Mouse (Mus musculus) CH12.LX (cell line): Measurements from ENCODE around the gene Nr1i3. TPM values are rescaled to one million over a fixed set of nuclear protein-coding genes. Genes with fewer than 3 reads are reported as not detected.

Source experiments
- DNase-seq: peaks from one replicate; pipeline ENCODE4 v3.0.0-alpha.2; 2013; ENCODE audit errors: extremely low read depth
- H3K27ac ChIP-seq: 2 replicates; pipeline ENCODE4 v1.5.1; 2012; ENCODE audit warnings: low read depth, mild to moderate bottlenecking, control low read depth, moderate library complexity; ENCODE audit not compliant: insufficient read depth
- H3K27me3 ChIP-seq: replicated peaks from 2 replicates; pipeline ENCODE3; 2012; ENCODE audit warnings: inconsistent platforms
- H3K36me3 ChIP-seq, 2 experiments: replicated peaks in 1 of 2; 2 replicates each; pipeline versions ENCODE3 to v1.6.1; 2012; ENCODE audit warnings: inconsistent platforms in 1 of 2, low read length in 1 of 2, mild to moderate bottlenecking in 1 of 2, mixed read lengths in 1 of 2, moderate library complexity in 1 of 2; ENCODE audit not compliant: control insufficient read depth in 1 of 2, insufficient read depth in 1 of 2
- H3K4me1 ChIP-seq, 2 experiments: 2 replicates each; pipeline ENCODE4 v1.6.1; 2012; ENCODE audit warnings: inconsistent platforms in 1 of 2, moderate library complexity in 1 of 2; ENCODE audit not compliant: insufficient read depth in 2 of 2, control insufficient read depth in 1 of 2
- H3K4me2 ChIP-seq: 2 replicates; pipeline ENCODE4 v1.6.1; 2012; ENCODE audit warnings: low read depth, mild to moderate bottlenecking, control low read depth; ENCODE audit not compliant: poor library complexity, insufficient read depth, severe bottlenecking
- H3K4me3 ChIP-seq, 3 experiments: fragments of 150-350 bp in 1 of 3; sonication (generic) in 1 of 3; replicated peaks in 1 of 3; 2 replicates each; pipeline versions ENCODE3 to v1.5.1; 2011 to 2012; ENCODE audit warnings: low read depth in 2 of 3, low read length in 2 of 3, mild to moderate bottlenecking in 2 of 3, moderate library complexity in 2 of 3, control low read depth in 1 of 3, improper control_type of control experiment in 1 of 3, inconsistent platforms in 1 of 3, mixed read lengths in 1 of 3; ENCODE audit not compliant: poor library complexity in 1 of 3
- H3K79me2 ChIP-seq: replicated peaks from 2 replicates; pipeline ENCODE4 v1.6.1; 2012; ENCODE audit warnings: mild to moderate bottlenecking, moderate library complexity; ENCODE audit not compliant: control insufficient read depth, poor library complexity, insufficient read depth, severe bottlenecking; ENCODE audit errors: extremely low read depth
- H3K9ac ChIP-seq: 2 replicates; pipeline ENCODE4 v1.6.1; 2012; ENCODE audit warnings: low read depth, mild to moderate bottlenecking, control low read depth, moderate library complexity; ENCODE audit not compliant: insufficient read depth
- H3K9me3 ChIP-seq: replicated peaks from 2 replicates; pipeline ENCODE3; 2012; ENCODE audit warnings: low read length, inconsistent platforms, mixed read lengths
- BHLHE40 ChIP-seq: IDR thresholded peaks from 2 replicates; pipeline ENCODE4 v1.6.1; 2011; ENCODE audit warnings: mild to moderate bottlenecking, low read depth, low read length, improper control_type of control experiment
- CHD2 ChIP-seq: IDR thresholded peaks from 2 replicates; pipeline ENCODE4 v1.6.1; 2011; ENCODE audit warnings: low read length, improper control_type of control experiment
- E2F4 ChIP-seq: IDR thresholded peaks from 2 replicates; pipeline ENCODE4 v1.6.1; 2011; ENCODE audit warnings: low read depth, low read length, improper control_type of control experiment; ENCODE audit not compliant: insufficient replicate concordance
- ELF1 ChIP-seq: IDR thresholded peaks from 2 replicates; pipeline ENCODE4 v1.6.1; 2014; ENCODE audit warnings: low read depth, mild to moderate bottlenecking, inconsistent platforms, low read length, improper control_type of control experiment
- EP300 ChIP-seq: IDR thresholded peaks from 2 replicates; pipeline ENCODE4 v1.6.1; 2011; ENCODE audit warnings: low read length, improper control_type of control experiment
- ETS1 ChIP-seq: conservative IDR thresholded peaks from 2 replicates; pipeline ENCODE4 v1.6.1; 2012; ENCODE audit warnings: low read depth, mild to moderate bottlenecking, inconsistent platforms, low read length, improper control_type of control experiment, moderate library complexity
- GABPA ChIP-seq: IDR thresholded peaks from 2 replicates; pipeline ENCODE4 v1.6.1; 2012; ENCODE audit warnings: low read depth, low read length, improper control_type of control experiment, inconsistent platforms; ENCODE audit not compliant: insufficient replicate concordance
- JUN ChIP-seq: IDR thresholded peaks from 2 replicates; pipeline ENCODE4 v1.6.1; 2011; ENCODE audit warnings: low read depth, mild to moderate bottlenecking, low read length, improper control_type of control experiment, moderate library complexity; ENCODE audit not compliant: insufficient read depth
- KAT2A ChIP-seq: IDR thresholded peaks from 2 replicates; pipeline ENCODE4 v1.6.1; 2012; ENCODE audit warnings: low read length, improper control_type of control experiment, inconsistent platforms; ENCODE audit not compliant: insufficient replicate concordance
- MAX ChIP-seq: IDR thresholded peaks from 2 replicates; pipeline ENCODE4 v1.6.1; 2011; ENCODE audit warnings: low read length, improper control_type of control experiment
- MAZ ChIP-seq: IDR thresholded peaks from 2 replicates; pipeline ENCODE4 v1.6.1; 2012; ENCODE audit warnings: low read depth, mild to moderate bottlenecking, inconsistent platforms, low read length, improper control_type of control experiment, moderate library complexity
- MEF2A ChIP-seq: IDR thresholded peaks from 2 replicates; pipeline ENCODE4 v1.6.1; 2014; ENCODE audit warnings: low read depth, mild to moderate bottlenecking, inconsistent platforms, low read length, improper control_type of control experiment, borderline replicate concordance
- NRF1 ChIP-seq: IDR thresholded peaks from 2 replicates; pipeline ENCODE4 v1.6.1; 2014; ENCODE audit warnings: low read depth, mild to moderate bottlenecking, inconsistent platforms, low read length, improper control_type of control experiment, moderate library complexity
- PAX5 ChIP-seq: IDR thresholded peaks from 2 replicates; pipeline ENCODE4 v1.6.1; 2012; ENCODE audit warnings: low read length, inconsistent platforms, mixed read lengths
- POLR2A ChIP-seq: IDR thresholded peaks from 2 replicates; pipeline ENCODE4 v1.6.1; 2011; ENCODE audit warnings: low read depth, mild to moderate bottlenecking, improper control_type of control experiment, low read length
- POLR2AphosphoS2 ChIP-seq: IDR thresholded peaks from 2 replicates; pipeline ENCODE4 v1.6.1; 2011; ENCODE audit warnings: low read depth, low read length, improper control_type of control experiment
- SIN3A ChIP-seq: IDR thresholded peaks from 2 replicates; pipeline ENCODE4 v1.6.1; 2012; ENCODE audit warnings: low read length, improper control_type of control experiment, inconsistent platforms
- SMC3 ChIP-seq: IDR thresholded peaks from 2 replicates; pipeline ENCODE4 v1.6.1; 2011; ENCODE audit warnings: low read depth, low read length, improper control_type of control experiment
- UBTF ChIP-seq: IDR thresholded peaks from 2 replicates; pipeline ENCODE4 v1.6.1; 2012; ENCODE audit warnings: low read depth, mild to moderate bottlenecking, inconsistent platforms, low read length, improper control_type of control experiment, moderate library complexity
- ZMIZ1 ChIP-seq: IDR thresholded peaks from 2 replicates; pipeline ENCODE4 v1.6.1; 2012; ENCODE audit warnings: low read depth, mild to moderate bottlenecking, inconsistent platforms, low read length, improper control_type of control experiment
- ZNF384 ChIP-seq: IDR thresholded peaks from 2 replicates; pipeline ENCODE4 v1.6.1; 2012; ENCODE audit warnings: low read depth, low read length, improper control_type of control experiment, inconsistent platforms
- dilution Hi-C: fragments of 300-500 bp; cut with MboI; formaldehyde crosslinking; loops from 2 replicates; pipeline ENCODE4 v1.14.3; 2020; ENCODE audit warnings: low sequenced_read_pairs; ENCODE audit not compliant: extremely low pct_unique_long_range_greater_than_20kb, extremely low pct_ligation_motif_present
- in situ Hi-C: fragments of 300-500 bp; cut with MboI; formaldehyde crosslinking; loops from 3 replicates; pipeline ENCODE4 v1.14.3; 2019; ENCODE audit warnings: low sequenced_read_pairs, low pct_ligation_motif_present, low pct_unique_long_range_greater_than_20kb, mixed read lengths
- polyA plus RNA-seq: library from polyadenylated mRNA; unstranded; fragments of >175 nt; gene quantifications from 2 replicates; pipeline ENCODE4 v1.2.1, GENCODE M21; 2012; ENCODE audit warnings: low read depth; ENCODE audit not compliant: insufficient read length
- total RNA-seq, 2 experiments: library from RNA; depleted of rRNA; stranded (reverse); fragments of 300-350 nt in 1 of 2; fragments of >200 nt in 1 of 2; gene quantifications; 2 replicates each; pipeline ENCODE4 v1.2.3; 2012 to 2014

Gene Nr1i3
- total and polyA plus RNA-seq, 3 experiments, result 0.23 to 1.2 TPM; not detected in 1

DNA sequence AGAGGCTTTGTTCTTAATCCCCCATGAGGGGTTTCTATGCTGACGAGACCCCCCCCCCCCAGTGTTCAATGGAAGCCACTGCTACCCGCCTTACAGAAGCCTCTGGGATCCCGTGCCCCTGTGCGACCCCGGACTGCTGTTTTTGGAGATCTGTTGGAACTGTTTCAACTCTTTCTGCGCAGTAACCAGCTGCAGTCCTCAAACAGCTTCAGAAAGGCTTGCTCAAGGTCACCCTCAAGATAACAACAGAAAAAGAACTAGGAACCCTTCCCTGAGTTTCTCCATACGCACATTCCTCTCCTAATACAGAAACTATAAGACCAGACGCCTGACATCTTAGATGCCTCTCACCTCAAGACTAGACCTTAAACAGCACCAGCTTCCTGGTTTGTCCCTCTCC lies 24.7 kb upstream of the Nr1i3 start:
- DNase-seq, result no peak
- H3K4me1 ChIP-seq, result peaks cover 3 to 8% of the 10 kb centered on the region in 2 experiments
- no peak for TF ChIP-seq UBTF
- TF ChIP-seq KAT2A, result no peak
- no peak for TF ChIP-seq MAZ
- no peak for TF ChIP-seq ELF1
- TF ChIP-seq SIN3A, result no peak
- no peak for TF ChIP-seq MAX
- TF ChIP-seq CHD2, result no peak
- no peak for TF ChIP-seq PAX5
- TF ChIP-seq POLR2A, result no peak
- no peak for TF ChIP-seq MEF2A
- TF ChIP-seq E2F4, result no peak
- TF ChIP-seq, all 38 proteins: peak for 0
- in situ Hi-C loops, result no loop called here
- H3K79me2 ChIP-seq, result no peaks in the 10 kb centered on the region
- H3K27me3 ChIP-seq, result peaks cover 2% of the 10 kb centered on the region
- no peaks in the 10 kb centered on the region for H3K36me3 ChIP-seq
- no peak overlapping the region for H3K9ac ChIP-seq
- dilution Hi-C loops, result no loop called here
- H3K27ac ChIP-seq, result no peak overlapping the region
- no peaks in the 10 kb centered on the region for H3K9me3 ChIP-seq
- H3K4me2 ChIP-seq, result no peak overlapping the region
- no peak overlapping the region for H3K4me3 ChIP-seq

DNA sequence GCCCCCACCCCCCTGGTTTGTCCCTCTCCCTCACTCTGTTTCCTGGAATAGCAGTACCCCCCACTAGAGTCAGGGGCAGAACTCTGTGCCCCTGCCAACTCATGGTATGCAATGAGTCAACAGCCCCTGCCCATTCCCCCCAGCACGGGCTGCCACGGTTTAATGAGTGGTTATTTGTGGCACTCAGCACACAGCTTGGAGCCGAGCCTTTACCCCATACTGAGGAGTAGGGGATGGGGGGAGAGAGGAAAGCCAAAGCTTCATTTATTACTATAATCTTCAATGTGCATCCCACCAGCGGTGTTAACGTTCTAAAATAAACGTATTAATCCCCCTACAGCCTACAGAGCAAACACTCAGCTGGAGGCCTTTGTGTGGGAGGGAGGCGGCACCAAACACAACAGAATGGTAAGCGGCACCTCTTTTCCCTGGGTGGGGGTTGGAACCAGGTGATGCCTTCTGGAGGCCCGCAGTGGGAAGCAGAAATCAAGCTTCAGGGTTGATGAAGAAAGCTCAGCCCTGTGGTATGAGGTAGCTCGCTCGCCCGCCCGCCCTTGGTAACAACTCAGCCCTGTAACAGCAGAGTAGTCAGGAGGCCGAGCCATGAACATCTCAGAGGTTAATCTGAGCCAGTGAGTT lies 24.2 kb upstream of the Nr1i3 start:
- H3K4me1 ChIP-seq, result peaks cover 0 to 2% of the 10 kb centered on the region in 2 experiments; a peak in 1 of 4 replicates

More for the DNA sequence above, 24.2 kb upstream of the Nr1i3 start:
- Histone ChIP-seq H3K36me3 (no peaks in the 10 kb centered on the region), H3K9ac (no peak overlapping the region), H3K27ac (no peak overlapping the region), H3K79me2 (no peaks in the 10 kb centered on the region), H3K27me3 (peaks cover 6% of the 10 kb centered on the region), H3K4me2 (no peak overlapping the region), H3K4me3 (no peak overlapping the region), H3K9me3 (no peaks in the 10 kb centered on the region)
- dilution Hi-C loops, result no loop called here
- no peak for TF ChIP-seq BHLHE40
- no peak for TF ChIP-seq SMC3
- no peak for TF ChIP-seq POLR2AphosphoS2
- TF ChIP-seq MAX, result no peak
- TF ChIP-seq ETS1, result no peak
- no peak for TF ChIP-seq ZNF384
- TF ChIP-seq EP300, result no peak
- TF ChIP-seq GABPA, result no peak
- TF ChIP-seq JUN, result no peak
- no peak for TF ChIP-seq ZMIZ1
- TF ChIP-seq MEF2A, result no peak
- TF ChIP-seq MAZ, result no peak
- TF ChIP-seq NRF1, result no peak
- no peak for TF ChIP-seq PAX5
- TF ChIP-seq ELF1, result no peak
- DNase-seq, result no peak
- in situ Hi-C loops, result no loop called here
